Mouse (Mus musculus): Measurements from ENCODE around the gene Spata48.

- TF ChIP-seq CTCF (IDR thresholded peaks at IDR 0.05; ENCODE audit: control insufficient read depth, insufficient read depth, insufficient read length) (no peak), USF1 (IDR thresholded peaks at IDR 0.05; ENCODE audit: low read depth) (no peak), MYOG (IDR thresholded peaks at IDR 0.05; ENCODE audit: control insufficient read depth, extremely low read depth, insufficient read length) (no peak), CEBPB (IDR thresholded peaks at IDR 0.05; ENCODE audit: low read depth) (no peak)
These were observed 99.2 kb downstream of the Spata48 start for GRCm38 (mm10) chr11:11561118-11561517.

All from C2C12 (cell line).